Mouse (Mus musculus) heart, adult 2 months (tissue): Measurements from ENCODE around the gene Gm1043. TPM values are rescaled to one million over a fixed set of nuclear protein-coding genes. Genes with fewer than 3 reads are reported as not detected.

Source experiments
- DNase-seq, 2 experiments: peaks; one replicate each; pipeline ENCODE4 v3.0.0; 2021
- H3K27ac ChIP-seq: fragments of 200-600 bp; 2 replicates; pipeline ENCODE4 v1.8.1; 2022
- H3K27me3 ChIP-seq: fragments of 200-500 bp; 2 replicates; pipeline ENCODE4 v1.6.1; 2012; ENCODE audit warnings: mild to moderate bottlenecking, low read length, inconsistent platforms, mixed read lengths; ENCODE audit not compliant: control insufficient read depth, insufficient read depth
- H3K36me3 ChIP-seq: fragments of 200-500 bp; 2 replicates; pipeline ENCODE4 v1.6.1; 2012; ENCODE audit warnings: low read length, inconsistent platforms; ENCODE audit not compliant: control insufficient read depth, insufficient read depth
- H3K4me1 ChIP-seq: fragments of 200-500 bp; 2 replicates; pipeline ENCODE4 v1.6.1; 2011; ENCODE audit warnings: low read length; ENCODE audit not compliant: control insufficient read depth, insufficient read depth
- H3K4me3 ChIP-seq: fragments of 200-600 bp; 2 replicates; pipeline ENCODE4 v1.8.1; 2022
- H3K79me2 ChIP-seq: fragments of 200-500 bp; replicated peaks from 2 replicates; pipeline ENCODE4 v1.6.1; 2012; ENCODE audit warnings: mild to moderate bottlenecking, inconsistent platforms, low read length, moderate library complexity, mixed read lengths; ENCODE audit not compliant: control insufficient read depth, insufficient read depth
- H3K9ac ChIP-seq: fragments of 200-500 bp; 2 replicates; pipeline ENCODE4 v1.6.1; 2012; ENCODE audit warnings: low read depth, mild to moderate bottlenecking, control low read depth, inconsistent platforms, low read length, mixed read lengths
- CTCF ChIP-seq: fragments of 200-600 bp; IDR thresholded peaks from 2 replicates; pipeline ENCODE4 v1.8.1; 2022; ENCODE audit warnings: antibody characterized with exemption, mild to moderate bottlenecking, moderate library complexity
- EP300 ChIP-seq: fragments of 200-500 bp; IDR thresholded peaks from 2 replicates; pipeline ENCODE4 v1.6.1; 2011; ENCODE audit warnings: low read depth, low read length, control low read depth; ENCODE audit not compliant: insufficient read depth
- POLR2A ChIP-seq: fragments of 200-500 bp; IDR thresholded peaks from 2 replicates; pipeline ENCODE4 v1.6.1; 2011; ENCODE audit warnings: mild to moderate bottlenecking, low read depth, low read length, control low read depth; ENCODE audit not compliant: insufficient read depth
- WGBS: fragments of 180-500 bp; shearing (Covaris S2); methylation state at CpG from one replicate; pipeline ENCODE4 v1.1.7; 2018; 5-methylcytosine and 5-hydroxymethylcytosine counted together
- intact Hi-C: fragments of 180-260 bp; cut with DNase I; formaldehyde crosslinking; loops from one replicate; pipeline ENCODE4 v1.15.1; 2025
- long read RNA-seq: library from polyadenylated mRNA; stranded (forward); transcript quantifications from one replicate; pipeline ENCODE4 v2.0.0, GENCODE M21; 2021
- polyA plus RNA-seq: library from polyadenylated mRNA; depleted of rRNA; stranded (reverse); fragments of >200 nt; gene quantifications from 2 replicates; pipeline ENCODE4 v1.2.3, GENCODE M21; 2012; rRNA removed
- total RNA-seq, 2 experiments: library from RNA; stranded (reverse); gene quantifications; 2 replicates each; pipeline ENCODE4 v1.2.3; 2021

Gm1043 gene
- total RNA-seq (not detected), polyA plus RNA-seq (not detected in 2 replicates)
- long read RNA-seq = 0 reads

DNA sequence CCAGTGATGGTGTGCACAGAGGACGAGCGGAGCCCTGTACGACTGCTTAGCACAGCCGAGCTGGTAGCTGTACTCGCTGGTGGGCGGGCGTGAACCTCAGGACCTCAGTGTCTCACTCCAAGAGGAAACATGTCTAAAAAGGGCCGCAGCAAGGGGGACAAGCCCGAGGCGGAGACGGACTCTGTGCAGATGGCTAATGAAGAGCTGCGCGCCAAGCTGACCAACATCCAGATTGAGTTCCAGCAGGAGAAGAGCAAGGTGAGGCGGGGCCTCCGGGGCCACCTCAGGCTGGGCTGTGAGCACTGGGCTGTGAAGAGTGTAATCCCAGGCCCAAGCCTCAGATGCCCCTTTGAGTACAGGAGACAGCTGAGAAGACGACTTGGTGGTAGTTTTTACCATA lies at the start of gene Gm1043:
Gm1043 (plus strand) TSS at position 130 of the 400 bp plus-strand sequence.
- 85% methylated on average over 16 of the region's 16 CpGs for WGBS
- no peak for DNase-seq
- intact Hi-C loops = no loop called here
- Histone ChIP-seq H3K9ac (no peak within 1 kb of the TSS), H3K27ac (no peak within 1 kb of the TSS), H3K27me3 (no peaks in the 10 kb centered on the region), H3K4me3 (no peak within 1 kb of the TSS), H3K4me1 (no peaks in the 10 kb centered on the region), H3K36me3 (no peaks in the 10 kb centered on the region), H3K79me2 (no peaks in the 10 kb centered on the region)
- no peak for TF ChIP-seq CTCF
- no peak for TF ChIP-seq POLR2A
- no peak for TF ChIP-seq EP300

DNA sequence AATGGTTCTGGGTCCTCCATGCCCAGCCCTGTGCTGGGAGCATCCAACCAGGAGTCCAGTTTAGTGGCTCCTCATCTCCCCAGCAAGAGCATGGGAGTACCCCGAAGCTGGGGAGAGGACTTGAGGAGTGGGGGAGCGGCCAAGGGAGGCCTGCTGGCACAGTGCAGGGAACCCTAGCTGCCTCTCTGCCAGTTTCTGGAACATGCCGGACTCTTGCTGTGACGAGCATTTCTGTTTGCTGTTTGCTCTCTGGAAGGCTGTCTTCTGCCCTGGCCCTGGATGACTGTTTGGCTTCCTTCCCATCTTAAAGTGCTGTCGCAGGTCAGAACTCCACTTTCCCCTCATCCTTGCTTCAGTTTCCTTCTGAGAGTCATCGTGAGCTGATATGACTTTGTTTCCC lies 49.3 kb upstream of the Gm1043 start:
- Histone ChIP-seq H3K27ac (no peak overlapping the region), H3K36me3 (no peaks in the 10 kb centered on the region), H3K27me3 (peaks cover 1% of the 10 kb centered on the region; the same call in 1 of the 2 replicates), H3K4me1 (no peaks in the 10 kb centered on the region), H3K9ac (no peak overlapping the region), H3K79me2 (no peaks in the 10 kb centered on the region), H3K4me3 (no peak overlapping the region)
- TF ChIP-seq POLR2A (no peak), CTCF (no peak), EP300 (no peak)
- DNase-seq = no peak
- WGBS = 72% methylated on average over 6 of the region's 6 CpGs
- intact Hi-C loops = no loop called here

DNA sequence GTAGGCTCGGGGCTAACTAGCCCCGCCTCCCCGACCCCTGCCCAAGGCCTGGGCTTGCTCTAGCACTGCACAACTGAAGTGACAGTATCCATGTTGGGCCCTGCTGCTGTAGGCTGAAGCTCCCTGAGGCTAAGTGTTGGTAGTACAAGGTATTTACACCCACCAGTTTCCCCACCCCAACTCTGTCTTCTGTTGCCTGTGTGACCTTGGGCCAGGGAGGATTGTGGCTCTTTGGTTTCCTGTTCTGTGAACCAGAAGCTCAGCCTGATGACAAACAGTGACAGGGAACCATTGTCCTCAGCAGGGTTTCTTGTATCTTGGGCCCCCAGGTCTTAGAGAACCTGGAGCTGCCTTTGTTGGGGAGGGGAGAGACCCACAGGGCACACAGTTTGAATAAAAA lies 48.3 kb upstream of the Gm1043 start:
- Histone ChIP-seq H3K9ac (no peak overlapping the region), H3K4me3 (no peak overlapping the region), H3K4me1 (no peaks in the 10 kb centered on the region), H3K36me3 (no peaks in the 10 kb centered on the region), H3K27ac (no peak overlapping the region), H3K79me2 (no peaks in the 10 kb centered on the region), H3K27me3 (peaks cover 1% of the 10 kb centered on the region; the same call in 1 of the 2 replicates)
- no peak for TF ChIP-seq POLR2A
- no peak for TF ChIP-seq EP300
- no peak for DNase-seq
- intact Hi-C loops = no loop called here
- 60% methylated on average over 3 of the region's 3 CpGs for WGBS

DNA sequence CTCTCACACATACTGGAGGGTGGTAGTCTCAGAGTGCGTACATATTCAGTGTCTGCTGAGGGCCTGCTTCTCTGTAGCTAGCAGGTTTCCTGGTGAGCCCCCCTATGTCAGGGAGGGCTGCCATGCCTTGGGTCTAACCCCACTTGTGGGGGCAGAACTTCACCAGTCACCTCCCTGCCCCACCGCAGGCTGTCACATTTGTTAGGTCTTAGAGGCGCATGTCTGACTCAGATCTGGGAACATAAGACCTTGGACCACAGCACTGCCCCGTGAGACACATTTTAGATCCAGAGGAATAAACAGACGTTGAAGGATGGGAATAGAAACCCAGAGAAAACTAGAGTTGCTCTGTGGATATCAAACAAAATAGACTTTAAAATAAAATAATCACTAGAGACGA lies 45.3 kb upstream of the Gm1043 start:
- 74% methylated on average over 6 of the region's 6 CpGs for WGBS
- Histone ChIP-seq H3K36me3 (no peaks in the 10 kb centered on the region), H3K27ac (no peak overlapping the region), H3K79me2 (no peaks in the 10 kb centered on the region), H3K4me1 (no peaks in the 10 kb centered on the region), H3K27me3 (no peaks in the 10 kb centered on the region), H3K9ac (no peak overlapping the region), H3K4me3 (no peak overlapping the region)
- TF ChIP-seq EP300 = no peak
- TF ChIP-seq POLR2A = no peak
- no peak for TF ChIP-seq CTCF
- no peak for DNase-seq
- intact Hi-C loops = no loop called here

DNA sequence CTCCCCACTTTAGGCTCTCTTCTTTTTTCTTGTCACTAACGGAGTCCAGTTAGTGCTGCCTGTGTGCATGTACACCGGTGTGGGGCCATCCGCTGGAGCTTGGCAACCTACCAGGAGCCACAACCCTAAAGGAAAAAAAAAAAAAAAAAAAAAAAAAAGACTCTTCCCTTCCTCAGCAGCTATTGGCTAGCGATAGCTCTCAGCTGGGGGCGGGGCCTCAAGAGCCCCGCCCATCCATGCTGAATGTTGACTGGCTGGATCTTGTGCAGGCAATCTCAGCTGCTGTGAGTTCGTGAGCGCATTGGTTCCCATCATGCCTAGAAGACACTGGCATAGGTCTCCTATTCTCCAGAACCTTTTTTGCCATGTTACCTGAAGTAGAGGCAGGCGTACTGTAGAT lies 44.5 kb upstream of the Gm1043 start:
- Histone ChIP-seq H3K4me3 (no peak overlapping the region), H3K4me1 (no peaks in the 10 kb centered on the region), H3K9ac (no peak overlapping the region), H3K79me2 (no peaks in the 10 kb centered on the region), H3K27ac (no peak overlapping the region), H3K36me3 (no peaks in the 10 kb centered on the region), H3K27me3 (no peaks in the 10 kb centered on the region)
- WGBS = 12% methylated on average over 9 of the region's 9 CpGs
- DNase-seq = no peak
- intact Hi-C loops = no loop called here
- TF ChIP-seq POLR2A (no peak), EP300 (no peak), CTCF (no peak)

- 25% methylated on average over 6 of the region's 6 CpGs for WGBS
- Histone ChIP-seq H3K27ac (no peak overlapping the region), H3K36me3 (no peaks in the 10 kb centered on the region), H3K9ac (no peak overlapping the region), H3K79me2 (no peaks in the 10 kb centered on the region), H3K27me3 (no peaks in the 10 kb centered on the region), H3K4me3 (no peak overlapping the region), H3K4me1 (no peaks in the 10 kb centered on the region)
- intact Hi-C loops = no loop called here
- no peak for TF ChIP-seq POLR2A
- no peak for DNase-seq
Measured at GRCm38 (mm10) chr5:37041651-37042050, 43.5 kb upstream of the Gm1043 start.
